Mouse (Mus musculus) left cerebral cortex, adult 18-20 months (tissue): ENCODE results near the gene Ccna1. TPM values are rescaled to one million over a fixed set of nuclear protein-coding genes. Genes with fewer than 3 reads are reported as not detected.

Experiments used
- total RNA-seq, 2 experiments: library from RNA; stranded (reverse); gene quantifications; 2 replicates each; pipeline ENCODE4 v1.2.3; 2021

The Ccna1 gene
- total RNA-seq, 2 experiments from 2014 or later, result 1.7 to 2.2 TPM

Other genes with a start within 250 kb of the Ccna1 start
- 10 to 100 TPM; 46.9 to 47.2 TPM for gene Rfxap, start 247.7 kb downstream of the Ccna1 start, total RNA-seq
- 10 to 100 TPM; 22.9 to 26.8 TPM for gene Sertm1, start 139.6 kb downstream of the Ccna1 start, total RNA-seq
- 10 to 100 TPM; 33.7 to 36.3 TPM for gene Spg20, start 56.6 kb upstream of the Ccna1 start, total RNA-seq
- under 1 TPM in 1 of 2 experiments, not detected in 1; 0.12 TPM for gene Ccdc169, start 81.8 kb upstream of the Ccna1 start, total RNA-seq
- not detected for gene Sohlh2, start 126.5 kb upstream of the Ccna1 start, total RNA-seq
- 100 to 1,000 TPM; 785 to 850 TPM for gene Dclk1, start 186.9 kb upstream of the Ccna1 start, total RNA-seq